Mouse (Mus musculus): ENCODE measurements around the gene Ptprb. TPM values are rescaled to one million over a fixed set of nuclear protein-coding genes. Genes with fewer than 3 reads are reported as not detected.

The Ptprb gene
- polyA plus RNA-seq, 1 experiment from 2014 or later: 3.4 TPM

DNA sequence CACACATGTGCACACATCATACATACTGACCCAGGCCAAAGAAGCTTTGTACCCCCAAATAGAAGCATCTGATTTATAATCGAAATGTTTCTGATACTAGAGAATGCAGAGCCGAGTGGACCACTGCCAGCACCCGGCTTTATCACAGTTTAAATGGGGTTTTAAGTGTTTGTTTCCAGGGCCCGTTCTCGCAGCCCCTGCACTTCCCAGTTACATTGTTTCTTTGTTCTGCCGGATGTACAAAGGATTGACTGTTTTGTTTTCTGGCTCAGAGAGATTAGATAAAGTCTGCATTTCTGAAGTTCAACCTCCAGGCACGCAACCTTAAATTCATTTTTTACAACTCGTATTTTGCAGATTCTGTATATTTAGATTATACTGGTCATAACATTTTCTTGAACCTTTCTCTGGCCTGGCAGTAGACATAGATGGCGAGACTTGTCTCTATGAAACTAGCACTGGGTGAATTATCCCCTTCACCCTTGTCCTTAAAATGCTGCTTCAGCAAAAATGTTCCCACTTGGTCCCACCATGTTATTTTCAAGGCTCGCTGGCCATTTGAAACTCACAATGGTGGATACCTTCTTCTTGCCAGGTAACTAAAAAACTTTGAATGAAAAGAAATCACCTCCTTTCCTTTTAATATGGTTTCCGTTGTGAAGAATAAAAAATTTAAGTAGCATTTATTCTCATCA is 35.3 kb downstream of the Ptprb start:
- no peak overlapping the region for H3K9ac ChIP-seq (ENCODE audit: low read depth, low read length)
- no peaks in the 10 kb centered on the region for H3K27me3 ChIP-seq (replicated peaks; ENCODE audit: control insufficient read depth, insufficient read depth, low read length)
- H3K4me1 ChIP-seq (ENCODE audit: control insufficient read depth, insufficient read depth, low read depth, low read length): no peaks in the 10 kb centered on the region
- no peak overlapping the region for H3K27ac ChIP-seq (ENCODE audit: low read depth, low read length)
- H3K9me3 ChIP-seq (ENCODE audit: control insufficient read depth, low read length): no peaks in the 10 kb centered on the region
- WGBS: 56% methylated on average over 11 of the region's 11 CpGs
- no peak overlapping the region for H3K4me2 ChIP-seq (ENCODE audit: low read length)
- no peaks in the 10 kb centered on the region for H3K36me3 ChIP-seq (ENCODE audit: control insufficient read depth, insufficient read depth, low read length)
- no peak overlapping the region for H3K4me3 ChIP-seq (ENCODE audit: low read length)
- ATAC-seq: no peak

DNA sequence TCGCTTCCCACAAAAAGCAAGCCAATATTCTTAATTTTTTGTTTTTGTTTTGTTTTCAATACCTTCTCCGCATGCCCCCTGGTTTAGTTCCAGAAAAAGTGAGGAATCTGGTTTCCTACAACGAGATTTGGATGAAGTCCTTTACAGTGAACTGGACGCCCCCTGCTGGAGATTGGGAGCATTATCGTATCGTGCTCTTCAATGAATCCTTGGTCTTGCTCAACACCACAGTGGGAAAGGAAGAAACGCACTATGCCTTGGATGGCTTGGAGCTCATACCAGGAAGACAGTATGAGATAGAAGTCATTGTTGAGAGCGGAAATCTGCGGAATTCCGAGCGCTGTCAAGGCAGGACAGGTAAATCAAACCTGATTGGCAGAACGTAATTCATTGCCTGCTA is 43.9 kb downstream of the Ptprb start:
- H3K36me3 ChIP-seq (ENCODE audit: control insufficient read depth, insufficient read depth, low read length): no peaks in the 10 kb centered on the region
- H3K4me2 ChIP-seq (ENCODE audit: low read length): peak overlapping the region; percentile 40
- peaks cover 2% of the 10 kb centered on the region; the same call in 1 of the 2 replicates for H3K4me1 ChIP-seq (ENCODE audit: control insufficient read depth, insufficient read depth, low read depth, low read length)
- no peaks in the 10 kb centered on the region for H3K27me3 ChIP-seq (replicated peaks; ENCODE audit: control insufficient read depth, insufficient read depth, low read length)
- WGBS: 19% methylated on average over 12 of the region's 12 CpGs
- H3K9me3 ChIP-seq (ENCODE audit: control insufficient read depth, low read length): no peaks in the 10 kb centered on the region
- H3K27ac ChIP-seq (ENCODE audit: low read depth, low read length): no peak overlapping the region
- peak; percentile 74; the same call in 1 of the 2 replicates for ATAC-seq
- H3K9ac ChIP-seq (ENCODE audit: low read depth, low read length): no peak overlapping the region
- H3K4me3 ChIP-seq (ENCODE audit: low read length): no peak overlapping the region

DNA sequence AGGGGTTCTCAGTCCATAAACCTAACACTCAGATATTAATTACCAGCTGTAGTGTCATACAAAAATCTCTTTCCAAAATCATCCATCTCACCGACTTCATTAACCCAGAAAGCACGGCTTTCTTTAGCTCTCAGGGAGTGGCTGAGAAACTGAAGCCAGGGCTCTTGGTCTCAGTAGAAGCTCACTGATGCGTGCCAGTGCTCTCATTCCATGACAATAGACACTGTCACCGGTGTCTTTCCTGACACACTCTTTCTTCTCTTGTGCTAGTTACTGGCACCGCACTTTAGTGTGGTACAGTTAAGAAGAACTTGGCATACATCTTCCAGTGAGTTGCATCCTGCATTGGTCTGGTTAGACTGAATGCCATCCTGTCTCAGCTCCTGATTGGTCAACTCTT is 53.8 kb downstream of the Ptprb start:
- 16% methylated on average over 5 of the region's 5 CpGs for WGBS
- no peak for ATAC-seq
- H3K4me2 ChIP-seq (ENCODE audit: low read length): no peak overlapping the region

DNA sequence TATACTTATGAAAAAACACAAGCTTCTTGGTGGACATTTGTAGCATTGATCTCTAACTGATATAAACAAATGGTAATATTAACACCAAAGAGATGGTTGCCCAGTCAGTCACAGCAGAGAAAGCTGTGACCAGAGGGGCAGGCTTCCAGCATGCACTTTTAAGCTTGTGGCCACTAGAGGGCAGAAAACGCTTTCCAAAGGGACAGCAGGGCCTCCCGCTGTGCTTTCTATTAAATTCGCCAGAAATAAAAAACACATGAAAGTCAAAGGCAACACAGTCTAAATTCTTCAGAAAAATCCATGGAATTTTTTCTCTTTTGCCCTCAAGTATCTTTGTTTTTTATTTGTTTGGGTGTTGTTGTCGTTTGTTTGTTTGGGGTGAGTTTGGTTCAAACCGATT is 55.1 kb downstream of the Ptprb start:
- no peak overlapping the region for H3K9ac ChIP-seq (ENCODE audit: low read depth, low read length)
- 18% methylated on average over 5 of the region's 5 CpGs for WGBS

More for the DNA sequence above, 53.8 kb downstream of the Ptprb start:
- no peaks in the 10 kb centered on the region for H3K27me3 ChIP-seq (replicated peaks; ENCODE audit: control insufficient read depth, insufficient read depth, low read length)
- no peaks in the 10 kb centered on the region; the same call in 1 of the 2 replicates for H3K4me1 ChIP-seq (ENCODE audit: control insufficient read depth, insufficient read depth, low read depth, low read length)
- H3K4me3 ChIP-seq (ENCODE audit: low read length): no peak overlapping the region
- H3K36me3 ChIP-seq (ENCODE audit: control insufficient read depth, insufficient read depth, low read length): no peaks in the 10 kb centered on the region
- H3K27ac ChIP-seq (ENCODE audit: low read depth, low read length): no peak overlapping the region
- no peaks in the 10 kb centered on the region for H3K9me3 ChIP-seq (ENCODE audit: control insufficient read depth, low read length)
- H3K9ac ChIP-seq (ENCODE audit: low read depth, low read length): no peak overlapping the region

DNA sequence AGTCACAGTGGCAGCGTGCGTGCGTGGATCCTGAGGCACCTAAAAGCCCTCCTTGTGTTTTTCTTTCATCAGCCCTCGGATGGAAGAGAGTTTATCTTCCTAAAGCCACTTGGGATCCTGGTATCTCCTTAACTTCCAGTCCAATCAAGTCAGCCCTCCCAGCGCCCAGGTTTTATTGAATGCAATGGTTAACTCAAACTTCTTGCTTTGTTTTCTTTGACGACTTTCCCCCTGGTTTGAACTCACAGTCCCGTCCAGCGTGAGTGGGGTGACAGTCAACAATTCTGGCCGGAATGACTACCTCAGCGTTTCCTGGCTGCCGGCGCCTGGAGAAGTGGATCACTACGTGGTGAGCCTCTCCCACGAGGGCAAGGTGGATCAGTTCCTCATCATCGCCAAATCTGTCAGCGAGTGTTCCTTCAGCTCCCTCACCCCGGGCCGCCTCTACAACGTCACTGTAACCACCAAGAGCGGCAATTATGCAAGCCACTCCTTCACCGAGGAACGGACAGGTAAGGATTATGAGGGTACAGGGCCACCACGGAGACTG is 55.7 kb downstream of the Ptprb start:
- no peaks in the 10 kb centered on the region for H3K27me3 ChIP-seq (replicated peaks; ENCODE audit: control insufficient read depth, insufficient read depth, low read length)
- H3K4me1 ChIP-seq (ENCODE audit: control insufficient read depth, insufficient read depth, low read depth, low read length): no peaks in the 10 kb centered on the region; the same call in 1 of the 2 replicates
- H3K27ac ChIP-seq (ENCODE audit: low read depth, low read length): no peak overlapping the region
- no peaks in the 10 kb centered on the region for H3K9me3 ChIP-seq (ENCODE audit: control insufficient read depth, low read length)
- no peaks in the 10 kb centered on the region for H3K36me3 ChIP-seq (ENCODE audit: control insufficient read depth, insufficient read depth, low read length)
- H3K9ac ChIP-seq (ENCODE audit: low read depth, low read length): no peak overlapping the region
- ATAC-seq: no peak
- H3K4me2 ChIP-seq (ENCODE audit: low read length): peak overlapping the region; percentile 55
- H3K4me3 ChIP-seq (ENCODE audit: low read length): peak overlapping the region; percentile 8; the same call in 1 of the 2 replicates
- WGBS: 19% methylated on average over 23 of the region's 23 CpGs

More for the DNA sequence above, 55.1 kb downstream of the Ptprb start:
- Histone ChIP-seq H3K4me1 (ENCODE audit: control insufficient read depth, insufficient read depth, low read depth, low read length) (no peaks in the 10 kb centered on the region; the same call in 1 of the 2 replicates), H3K9me3 (ENCODE audit: control insufficient read depth, low read length) (no peaks in the 10 kb centered on the region), H3K27ac (ENCODE audit: low read depth, low read length) (no peak overlapping the region), H3K4me2 (ENCODE audit: low read length) (peak overlapping the region; percentile 55), H3K27me3 (replicated peaks; ENCODE audit: control insufficient read depth, insufficient read depth, low read length) (no peaks in the 10 kb centered on the region), H3K36me3 (ENCODE audit: control insufficient read depth, insufficient read depth, low read length) (no peaks in the 10 kb centered on the region), H3K4me3 (ENCODE audit: low read length) (peak overlapping the region; percentile 8; the same call in 1 of the 2 replicates)
- no peak for ATAC-seq

DNA sequence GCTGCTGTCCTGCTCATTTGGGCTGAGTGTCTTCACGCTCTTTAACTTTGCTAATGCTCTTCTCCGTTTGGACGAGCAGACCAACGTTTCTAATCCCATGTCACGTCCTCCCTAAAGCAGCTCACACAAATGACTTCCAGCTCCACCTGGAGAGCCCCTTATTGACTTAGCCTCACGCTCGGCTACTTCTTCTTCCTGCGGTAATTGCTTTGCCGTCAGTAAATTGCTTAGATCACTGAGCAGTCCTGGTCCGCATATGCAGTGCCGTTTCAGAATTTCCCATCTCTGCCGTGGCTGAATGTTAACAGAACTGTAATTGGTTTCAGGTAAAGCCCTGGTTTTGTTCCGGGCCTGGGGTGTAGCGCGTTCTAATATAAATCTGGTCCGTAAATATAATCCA is 58.3 kb downstream of the Ptprb start:
- Histone ChIP-seq H3K9me3 (ENCODE audit: control insufficient read depth, low read length) (no peaks in the 10 kb centered on the region), H3K27ac (ENCODE audit: low read depth, low read length) (no peak overlapping the region), H3K27me3 (replicated peaks; ENCODE audit: control insufficient read depth, insufficient read depth, low read length) (no peaks in the 10 kb centered on the region), H3K4me1 (ENCODE audit: control insufficient read depth, insufficient read depth, low read depth, low read length) (no peaks in the 10 kb centered on the region; the same call in 1 of the 2 replicates), H3K9ac (ENCODE audit: low read depth, low read length) (no peak overlapping the region), H3K4me2 (ENCODE audit: low read length) (no peak overlapping the region), H3K4me3 (ENCODE audit: low read length) (no peak overlapping the region), H3K36me3 (ENCODE audit: control insufficient read depth, insufficient read depth, low read length) (no peaks in the 10 kb centered on the region)
- WGBS: 56% methylated on average over 16 of the region's 16 CpGs
- ATAC-seq: peak; percentile 65; the same call in 1 of the 2 replicates

DNA sequence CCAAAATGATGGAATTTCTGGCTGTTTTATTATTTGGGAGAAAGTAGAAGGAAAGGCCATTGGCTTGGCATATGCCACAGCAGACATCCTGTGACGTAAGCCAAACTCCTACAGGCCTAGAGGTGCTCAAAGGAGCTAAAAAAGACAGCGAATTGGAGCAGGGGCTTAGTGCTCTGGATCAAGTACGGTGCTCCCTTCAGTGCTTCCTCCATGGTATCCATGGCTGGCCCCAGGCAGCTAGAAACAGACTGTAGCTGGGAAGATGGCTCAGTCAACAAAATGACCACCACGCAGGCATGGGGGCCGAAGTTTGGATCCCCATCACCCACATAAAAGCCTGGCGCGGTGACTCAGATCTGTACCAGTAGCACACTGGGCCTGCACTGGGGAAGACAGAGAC is 58.8 kb downstream of the Ptprb start:
- ATAC-seq: no peak
- no peaks in the 10 kb centered on the region; the same call in 1 of the 2 replicates for H3K4me1 ChIP-seq (ENCODE audit: control insufficient read depth, insufficient read depth, low read depth, low read length)
- no peaks in the 10 kb centered on the region for H3K27me3 ChIP-seq (replicated peaks; ENCODE audit: control insufficient read depth, insufficient read depth, low read length)
- H3K4me2 ChIP-seq (ENCODE audit: low read length): no peak overlapping the region
- no peak overlapping the region for H3K4me3 ChIP-seq (ENCODE audit: low read length)
- H3K27ac ChIP-seq (ENCODE audit: low read depth, low read length): no peak overlapping the region
- 91% methylated on average over 7 of the region's 7 CpGs for WGBS
- H3K9ac ChIP-seq (ENCODE audit: low read depth, low read length): no peak overlapping the region
- H3K9me3 ChIP-seq (ENCODE audit: control insufficient read depth, low read length): no peaks in the 10 kb centered on the region
- no peaks in the 10 kb centered on the region for H3K36me3 ChIP-seq (ENCODE audit: control insufficient read depth, insufficient read depth, low read length)

DNA sequence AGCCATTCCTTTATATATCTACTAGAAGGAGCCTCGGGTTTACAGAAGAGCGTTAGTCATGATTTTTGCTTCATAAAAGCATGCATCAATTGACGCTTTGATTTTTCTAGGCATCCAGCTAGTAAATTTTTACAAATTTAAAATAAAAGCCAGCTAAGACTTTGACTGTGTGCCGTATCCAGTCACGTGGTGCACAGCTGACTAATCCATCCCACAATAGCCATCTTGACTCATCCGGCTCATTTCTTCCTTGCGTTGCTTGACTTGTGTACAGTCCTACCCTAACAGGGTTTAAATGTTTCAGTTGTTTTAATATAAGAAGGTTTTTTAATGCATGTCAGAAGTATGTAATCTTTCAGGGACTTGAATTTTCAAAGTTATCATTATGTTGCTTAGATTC is 60.0 kb downstream of the Ptprb start:
- Histone ChIP-seq H3K9ac (ENCODE audit: low read depth, low read length) (no peak overlapping the region), H3K4me1 (ENCODE audit: control insufficient read depth, insufficient read depth, low read depth, low read length) (no peaks in the 10 kb centered on the region; the same call in 1 of the 2 replicates), H3K9me3 (ENCODE audit: control insufficient read depth, low read length) (no peaks in the 10 kb centered on the region), H3K27ac (ENCODE audit: low read depth, low read length) (no peak overlapping the region), H3K36me3 (ENCODE audit: control insufficient read depth, insufficient read depth, low read length) (no peaks in the 10 kb centered on the region), H3K27me3 (replicated peaks; ENCODE audit: control insufficient read depth, insufficient read depth, low read length) (no peaks in the 10 kb centered on the region), H3K4me2 (ENCODE audit: low read length) (no peak overlapping the region), H3K4me3 (ENCODE audit: low read length) (no peak overlapping the region)
- ATAC-seq: no peak
- 90% methylated on average over 7 of the region's 7 CpGs for whole genome bisulfite sequencing

DNA sequence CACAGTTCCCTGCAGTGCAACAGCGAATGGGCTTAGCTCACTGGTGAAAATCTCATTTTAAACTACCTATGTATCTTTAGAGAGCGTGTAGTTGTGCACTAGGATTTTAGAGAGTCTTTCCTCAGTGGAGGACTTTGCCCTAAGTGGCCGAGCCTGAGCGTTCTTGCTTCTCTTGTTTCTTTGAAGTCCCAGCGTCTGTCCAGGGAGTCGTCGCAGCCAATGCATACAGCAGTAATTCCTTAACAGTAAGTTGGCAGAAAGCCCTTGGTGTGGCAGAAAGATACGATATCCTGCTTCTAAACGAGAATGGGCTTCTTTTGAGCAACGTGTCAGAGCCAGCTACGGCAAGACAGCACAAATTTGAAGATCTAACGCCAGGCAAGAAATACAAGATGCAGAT is 65.9 kb downstream of the Ptprb start:
- no peak for ATAC-seq
- H3K36me3 ChIP-seq (ENCODE audit: control insufficient read depth, insufficient read depth, low read length): no peaks in the 10 kb centered on the region
- WGBS: 80% methylated on average over 12 of the region's 12 CpGs
- no peaks in the 10 kb centered on the region for H3K27me3 ChIP-seq (replicated peaks; ENCODE audit: control insufficient read depth, insufficient read depth, low read length)
- no peak overlapping the region for H3K4me2 ChIP-seq (ENCODE audit: low read length)
- no peaks in the 10 kb centered on the region for H3K9me3 ChIP-seq (ENCODE audit: control insufficient read depth, low read length)
- no peak overlapping the region for H3K27ac ChIP-seq (ENCODE audit: low read depth, low read length)
- no peaks in the 10 kb centered on the region for H3K4me1 ChIP-seq (ENCODE audit: control insufficient read depth, insufficient read depth, low read depth, low read length)
- no peak overlapping the region for H3K9ac ChIP-seq (ENCODE audit: low read depth, low read length)
- H3K4me3 ChIP-seq (ENCODE audit: low read length): no peak overlapping the region
